In genomic region chr11:80429500-80430166, GRCm38 (mm10) we compare ENCODE assay signal across 8 mouse cellular contexts. TPM values are rescaled to one million over a fixed set of nuclear protein-coding genes. Genes with fewer than 3 reads are reported as not detected.
A peak's percentile ranks its signal among the peaks of the same experiment; 100 is the strongest.
DNase-seq lines count a peak whose midpoint lies in the region; ATAC-seq lines count a peak whose summit lies in the region.

No protein-coding gene starts in this region.

- peak overlapping the region; percentile 85 for H3K4me2 ChIP-seq in neural tube, embryonic 11.5 days (ENCODE audit: low read depth)
- H3K4me2 ChIP-seq in limb, embryonic 13.5 days (replicated peaks) = peak overlapping the region; percentile 81
- peak overlapping the region; percentile 71 for H3K4me2 ChIP-seq in stomach, embryonic 16.5 days (ENCODE audit: low read depth, low read length)

- H3K4me3 ChIP-seq in neural tube, embryonic 11.5 days (ENCODE audit: low read depth, low read length) = peak overlapping the region; percentile 88
- peak overlapping the region; percentile 100 for H3K4me3 ChIP-seq in erythroblast, embryonic 14.5 days (replicated peaks)
- peak overlapping the region; percentile 99 for H3K4me3 ChIP-seq in limb, embryonic 13.5 days
- H3K4me3 ChIP-seq in stomach, embryonic 16.5 days (replicated peaks; ENCODE audit: low read length) = peak overlapping the region; percentile 95

- H3K9ac ChIP-seq in neural tube, embryonic 11.5 days (ENCODE audit: low read length) = peak overlapping the region; percentile 93
- H3K9ac ChIP-seq in limb, embryonic 13.5 days = peak overlapping the region; percentile 95
- H3K9ac ChIP-seq in stomach, embryonic 16.5 days (ENCODE audit: low read length) = peak overlapping the region; percentile 96

- H3K9me3 ChIP-seq in neural tube, embryonic 11.5 days (ENCODE audit: control insufficient read depth, low read length) = no peaks in the 10 kb centered on the region
- H3K9me3 ChIP-seq in erythroblast, embryonic 14.5 days (ENCODE audit: control insufficient read depth, low read length) = no peaks in the 10 kb centered on the region
- H3K9me3 ChIP-seq in limb, embryonic 13.5 days = no peaks in the 10 kb centered on the region
- no peaks in the 10 kb centered on the region for H3K9me3 ChIP-seq in stomach, embryonic 16.5 days (replicated peaks; ENCODE audit: control insufficient read depth, low read length)

- ATAC-seq in neural tube, embryonic 11.5 days (ENCODE audit: insufficient read depth, low FRiP score, low TSS enrichment) = no peak
- ATAC-seq in limb, embryonic 13.5 days (ENCODE audit: low FRiP score, low read depth) = no peak
- ATAC-seq in stomach, embryonic 16.5 days (ENCODE audit: insufficient read depth, low FRiP score) = no peak
- no peak for ATAC-seq in megakaryocyte-erythroid progenitor cell, adult 5-6 weeks (replicated peaks; ENCODE audit: low FRiP score, low TSS enrichment, poor library complexity, severe bottlenecking)

- peaks cover 8% of the 10 kb centered on the region for H3K36me3 ChIP-seq in neural tube, embryonic 11.5 days (ENCODE audit: control insufficient read depth, insufficient read depth, low read length)
- H3K36me3 ChIP-seq in erythroblast, embryonic 14.5 days (ENCODE audit: control insufficient read depth) = peaks cover 35% of the 10 kb centered on the region
- peaks cover 22% of the 10 kb centered on the region for H3K36me3 ChIP-seq in limb, embryonic 13.5 days
- H3K36me3 ChIP-seq in stomach, embryonic 16.5 days (ENCODE audit: control insufficient read depth, insufficient read depth, low read length) = peaks cover 10% of the 10 kb centered on the region

- DNase-seq in neural tube, embryonic 11.5 days (ENCODE audit: low spot score) = no peak
- no peak for DNase-seq in neural tube, embryonic 10.5 days (ENCODE audit: extremely low spot score, low spot score)
- DNase-seq in left cerebral cortex, adult 18-20 months (ENCODE audit: low spot score in 2 of 2) = no peak
- no peak for DNase-seq in layer of hippocampus, adult 9-10 months (ENCODE audit: low spot score)

- WGBS in neural tube, embryonic 11.5 days = 59% methylated on average over 14 of the region's 14 CpGs
- WGBS in limb, embryonic 13.5 days = 60% methylated on average over 14 of the region's 14 CpGs
- WGBS in stomach, embryonic 16.5 days = 56% methylated on average over 14 of the region's 14 CpGs

- H3K27ac ChIP-seq in neural tube, embryonic 11.5 days (ENCODE audit: low read depth, low read length) = no peak overlapping the region
- 0 out of 2 replicates have a peak overlapping the region, but pooled peaks have one; percentile 85 for H3K27ac ChIP-seq in limb, embryonic 13.5 days
- H3K27ac ChIP-seq in stomach, embryonic 16.5 days (ENCODE audit: low read length) = no peak overlapping the region

- H3K27me3 ChIP-seq in neural tube, embryonic 11.5 days (ENCODE audit: control insufficient read depth, insufficient read depth, low read length) = no peaks in the 10 kb centered on the region
- no peaks in the 10 kb centered on the region for H3K27me3 ChIP-seq in erythroblast, embryonic 14.5 days (ENCODE audit: control insufficient read depth)
- H3K27me3 ChIP-seq in limb, embryonic 13.5 days = no peaks in the 10 kb centered on the region
- no peaks in the 10 kb centered on the region for H3K27me3 ChIP-seq in stomach, embryonic 16.5 days (ENCODE audit: control insufficient read depth, insufficient read depth, low read length)

- peaks cover 8% of the 10 kb centered on the region; the same call in 1 of the 2 replicates for H3K4me1 ChIP-seq in neural tube, embryonic 11.5 days (ENCODE audit: control insufficient read depth, insufficient read depth, low read length)
- H3K4me1 ChIP-seq in erythroblast, embryonic 14.5 days (ENCODE audit: control insufficient read depth) = peaks cover 21% of the 10 kb centered on the region
- H3K4me1 ChIP-seq in limb, embryonic 13.5 days = peaks cover 8% of the 10 kb centered on the region
- H3K4me1 ChIP-seq in stomach, embryonic 16.5 days (ENCODE audit: control insufficient read depth, insufficient read depth, low read length) = peaks cover 5% of the 10 kb centered on the region; the same call in 1 of the 2 replicates

RNA-seq across cellular contexts. Expression of gene Psmd11, which starts 1.2 kb away (rescaled TPM):
- polyA plus RNA-seq in neural tube, embryonic 11.5 days (2014; fragmentation: Nextera tagmentation; extraction: Ambion mirVana) = 307 and 313 TPM in 2 replicates
- 4.0 and 5.0 TPM in 2 replicates for polyA plus RNA-seq in erythroblast, embryonic 14.5 days (2012)
- polyA plus RNA-seq in limb, embryonic 13.5 days (2015; fragmentation: Nextera tagmentation; extraction: Ambion mirVana) = 332 and 353 TPM in 2 replicates
- 267 and 270 TPM in 2 replicates for polyA plus RNA-seq in stomach, embryonic 16.5 days (2015; fragmentation: Nextera tagmentation; extraction: Ambion mirVana)
- 130 and 137 TPM in 2 replicates for total RNA-seq in megakaryocyte-erythroid progenitor cell, adult 5-6 weeks (2014; fragmentation: Nextera tagmentation)
- 125 and 153 TPM in 2 replicates for total RNA-seq in megakaryocyte-erythroid progenitor cell, adult 5-6 weeks (2017)
- 100 to 1,000 TPM in 1 of 2 experiments, 10 to 100 TPM in 1; 96.3 to 109 TPM for total RNA-seq in left cerebral cortex, adult 18-20 months (2021)

RNA-seq across cellular contexts. Expression of gene Zfp207, which starts 46.6 kb away (rescaled TPM):
- polyA plus RNA-seq in neural tube, embryonic 11.5 days (2014; fragmentation: Nextera tagmentation; extraction: Ambion mirVana) = 307 and 321 TPM in 2 replicates
- 1.5 and 3.7 TPM in 2 replicates for polyA plus RNA-seq in erythroblast, embryonic 14.5 days (2012)
- 253 and 263 TPM in 2 replicates for polyA plus RNA-seq in limb, embryonic 13.5 days (2015; fragmentation: Nextera tagmentation; extraction: Ambion mirVana)
- polyA plus RNA-seq in stomach, embryonic 16.5 days (2015; fragmentation: Nextera tagmentation; extraction: Ambion mirVana) = 187 and 192 TPM in 2 replicates
- 282 and 353 TPM in 2 replicates for total RNA-seq in megakaryocyte-erythroid progenitor cell, adult 5-6 weeks (2014; fragmentation: Nextera tagmentation)
- 264 and 290 TPM in 2 replicates for total RNA-seq in megakaryocyte-erythroid progenitor cell, adult 5-6 weeks (2017)
- total RNA-seq in left cerebral cortex, adult 18-20 months (2021) = 100 to 1,000 TPM; 121 to 123 TPM

RNA-seq across cellular contexts. Expression of gene Cdk5r1, which starts 47.2 kb away (rescaled TPM):
- polyA plus RNA-seq in neural tube, embryonic 11.5 days (2014; fragmentation: Nextera tagmentation; extraction: Ambion mirVana) = 19.0 and 20.9 TPM in 2 replicates
- 0.08 and 0.31 TPM in 2 replicates for polyA plus RNA-seq in erythroblast, embryonic 14.5 days (2012)
- 3.3 and 3.7 TPM in 2 replicates for polyA plus RNA-seq in limb, embryonic 13.5 days (2015; fragmentation: Nextera tagmentation; extraction: Ambion mirVana)
- polyA plus RNA-seq in stomach, embryonic 16.5 days (2015; fragmentation: Nextera tagmentation; extraction: Ambion mirVana) = 0.97 and 1.3 TPM in 2 replicates
- total RNA-seq in megakaryocyte-erythroid progenitor cell, adult 5-6 weeks (2014; fragmentation: Nextera tagmentation) = 0.72 and 1.2 TPM in 2 replicates
- 0.50 and 1.9 TPM in 2 replicates for total RNA-seq in megakaryocyte-erythroid progenitor cell, adult 5-6 weeks (2017)
- 100 to 1,000 TPM; 298 to 313 TPM for total RNA-seq in left cerebral cortex, adult 18-20 months (2021)

RNA-seq across cellular contexts. Expression of gene 5730455P16Rik, which starts 51.8 kb away (rescaled TPM):
- 23.1 and 26.2 TPM in 2 replicates for polyA plus RNA-seq in neural tube, embryonic 11.5 days (2014; fragmentation: Nextera tagmentation; extraction: Ambion mirVana)
- 0.15 and 0.29 TPM in 2 replicates for polyA plus RNA-seq in erythroblast, embryonic 14.5 days (2012)
- polyA plus RNA-seq in limb, embryonic 13.5 days (2015; fragmentation: Nextera tagmentation; extraction: Ambion mirVana) = 25.8 and 27.0 TPM in 2 replicates
- polyA plus RNA-seq in stomach, embryonic 16.5 days (2015; fragmentation: Nextera tagmentation; extraction: Ambion mirVana) = 14.1 and 17.1 TPM in 2 replicates
- total RNA-seq in megakaryocyte-erythroid progenitor cell, adult 5-6 weeks (2014; fragmentation: Nextera tagmentation) = 5.9 and 9.5 TPM in 2 replicates
- 8.3 and 13.8 TPM in 2 replicates for total RNA-seq in megakaryocyte-erythroid progenitor cell, adult 5-6 weeks (2017)
- total RNA-seq in left cerebral cortex, adult 18-20 months (2021) = 10 to 100 TPM; 49.5 to 53.9 TPM

Comparison
In these comparisons a context has a peak if more than half of its experiments do, and no peak if none do; other contexts are left out.
1. RNA of gene Psmd11, which starts 1.2 kb away (polyA plus RNA-seq): 332 to 353 TPM in limb, embryonic 13.5 days, 307 to 313 TPM in neural tube, embryonic 11.5 days and 267 to 270 TPM in stomach, embryonic 16.5 days; 4.0 to 5.0 TPM in erythroblast, embryonic 14.5 days; every median in the first group is over 10 times any median in the second.
2. RNA of gene Zfp207, which starts 46.6 kb away (polyA plus RNA-seq): 307 to 321 TPM in neural tube, embryonic 11.5 days, 253 to 263 TPM in limb, embryonic 13.5 days and 187 to 192 TPM in stomach, embryonic 16.5 days; 1.5 to 3.7 TPM in erythroblast, embryonic 14.5 days; every median in the first group is over 10 times any median in the second.
3. Peak in every context shown above with its lines, with median percentiles within 50 percentile points of each other: H3K4me2 ChIP-seq, H3K4me3 ChIP-seq and H3K9ac ChIP-seq.